Mouse (Mus musculus): ENCODE data around the gene Il9r.
A peak's percentile ranks its signal among the peaks of the same experiment; 100 is the strongest.

Gene Il9r

GRCm38 (mm10) chr11:32200075-32200601 is at the start of gene Il9r:
Il9r (minus strand) TSS chr11:32200279.
- no peak for DNase-seq

- DNase-seq: no peak
These were observed 48.3 kb upstream of the Il9r start for GRCm38 (mm10) chr11:32248350-32248749.

- no peak for DNase-seq
These were observed 47.0 kb upstream of the Il9r start for GRCm38 (mm10) chr11:32247068-32247467.

GRCm38 (mm10) chr11:32245614-32246013 is 45.5 kb upstream of the Il9r start:
- no peak for DNase-seq

GRCm38 (mm10) chr11:32244617-32245016 is 44.5 kb upstream of the Il9r start:
- no peak for DNase-seq

GRCm38 (mm10) chr11:32244064-32244463 is 44.0 kb upstream of the Il9r start:
- DNase-seq: peak; percentile 66 to 67

GRCm38 (mm10) chr11:32243205-32243955 is 43.3 kb upstream of the Il9r start:
- peak; percentile 53 to 66 for DNase-seq

GRCm38 (mm10) chr11:32242209-32242608 is 42.1 kb upstream of the Il9r start:
- DNase-seq: no peak

- DNase-seq: no peak
These were observed 41.3 kb upstream of the Il9r start for GRCm38 (mm10) chr11:32241391-32241790.

- peak; percentile 81 to 83 for DNase-seq
These were observed 38.2 kb upstream of the Il9r start for GRCm38 (mm10) chr11:32238093-32238860.

GRCm38 (mm10) chr11:32237411-32237795 is 37.3 kb upstream of the Il9r start:
- no peak for DNase-seq

- peak; percentile 83 to 88 for DNase-seq
These were observed 36.8 kb upstream of the Il9r start for GRCm38 (mm10) chr11:32236712-32237410.

GRCm38 (mm10) chr11:32236132-32236531 is 36.1 kb upstream of the Il9r start:
- no peak for DNase-seq

GRCm38 (mm10) chr11:32235646-32236045 is 35.6 kb upstream of the Il9r start:
- DNase-seq: peak; percentile 87 to 92

GRCm38 (mm10) chr11:32234816-32235485 is 34.9 kb upstream of the Il9r start:
- no peak for DNase-seq

- peak in 1 of 2 experiments; percentile 2 for DNase-seq
These were observed 33.8 kb upstream of the Il9r start for GRCm38 (mm10) chr11:32233895-32234294.

- peak; percentile 47 to 60 for DNase-seq
These were observed 32.8 kb upstream of the Il9r start for GRCm38 (mm10) chr11:32232848-32233247.

- no peak for DNase-seq
These were observed 31.0 kb upstream of the Il9r start for GRCm38 (mm10) chr11:32231125-32231524.

GRCm38 (mm10) chr11:32230220-32230619 is 30.1 kb upstream of the Il9r start:
- peak in 1 of 2 experiments; percentile 38 for DNase-seq

GRCm38 (mm10) chr11:32228292-32228845 is 28.3 kb upstream of the Il9r start:
- no peak for DNase-seq

- no peak for DNase-seq
These were observed 27.5 kb upstream of the Il9r start for GRCm38 (mm10) chr11:32227555-32227954.

GRCm38 (mm10) chr11:32227041-32227440 is 27.0 kb upstream of the Il9r start:
- DNase-seq: no peak

Data from kidney, postnatal 4 days (tissue).